Mouse (Mus musculus) 3134 (cell line): ENCODE results near the gene Gm45213.

ENCODE experiments used
- DNase-seq: peaks from one replicate; pipeline ENCODE4 v3.0.0-alpha.2; 2011; ENCODE audit warnings: low spot score; ENCODE audit not compliant: insufficient read length; ENCODE audit errors: extremely low read depth

Gene Gm45213

GRCm38 (mm10) chr7:66043552-66044459 lies at the start of gene Gm45213:
TSS of gene Gm45213 (plus strand) at chr7:66043602.
- DNase-seq: no peak

DNA sequence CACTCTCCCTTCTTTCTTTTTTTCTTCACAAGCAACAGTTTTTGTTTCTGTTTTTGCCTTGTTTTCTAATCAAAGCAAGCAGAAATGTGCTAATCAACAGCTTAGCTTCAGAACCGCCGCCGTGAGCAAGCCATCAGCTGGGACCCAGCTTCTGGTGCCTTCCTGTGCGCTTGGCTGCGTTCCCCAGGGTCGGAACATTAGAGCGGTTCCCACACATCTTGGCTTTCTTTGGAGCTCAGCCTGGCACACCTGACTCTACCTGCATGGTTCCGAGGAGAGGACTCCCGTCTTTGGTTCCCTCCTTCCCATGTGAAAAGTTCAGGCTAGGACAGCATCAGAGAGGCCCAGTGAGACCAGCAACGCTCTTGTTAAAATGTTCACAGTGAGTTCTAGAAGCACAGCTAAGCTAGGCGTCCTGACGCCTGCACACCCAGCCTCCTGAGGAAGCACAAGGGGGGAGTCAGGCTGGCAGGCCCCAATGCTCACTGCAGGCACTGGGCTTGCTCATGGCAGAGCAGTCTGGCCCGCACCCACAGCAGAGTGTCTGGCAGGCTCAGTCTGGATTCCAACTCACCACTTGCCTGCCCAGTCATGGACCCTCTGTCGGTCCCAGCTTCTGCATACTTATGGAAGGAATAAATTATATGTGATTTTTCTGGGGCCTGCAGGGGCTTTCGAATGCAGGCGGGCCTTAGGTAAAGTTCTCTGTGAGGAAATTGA lies 42.2 kb upstream of the Gm45213 start:
- DNase-seq: no peak

DNA sequence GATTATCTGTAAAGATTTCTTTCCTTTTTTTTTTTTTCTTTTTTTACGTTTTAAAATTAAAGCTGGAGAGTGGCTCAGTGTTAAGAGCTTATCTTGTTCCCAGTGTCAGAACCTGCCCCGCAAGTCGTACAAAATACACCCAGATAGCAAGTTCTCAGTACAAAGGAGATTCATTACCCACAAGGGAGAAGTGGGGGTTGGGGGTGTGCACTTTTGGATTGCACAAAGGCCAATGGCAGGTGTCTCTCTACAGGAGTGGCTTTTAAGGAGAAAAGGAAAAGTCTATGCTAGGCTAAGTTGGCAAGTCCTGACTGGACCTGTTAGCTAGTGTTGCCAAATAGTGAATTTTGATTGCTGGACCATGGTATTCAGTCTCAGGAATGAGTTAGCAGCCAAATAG lies 41.6 kb upstream of the Gm45213 start:
- DNase-seq: no peak

- DNase-seq: no peak
Observed at GRCm38 (mm10) chr7:66003447-66003846, 40.0 kb upstream of the Gm45213 start.

DNA sequence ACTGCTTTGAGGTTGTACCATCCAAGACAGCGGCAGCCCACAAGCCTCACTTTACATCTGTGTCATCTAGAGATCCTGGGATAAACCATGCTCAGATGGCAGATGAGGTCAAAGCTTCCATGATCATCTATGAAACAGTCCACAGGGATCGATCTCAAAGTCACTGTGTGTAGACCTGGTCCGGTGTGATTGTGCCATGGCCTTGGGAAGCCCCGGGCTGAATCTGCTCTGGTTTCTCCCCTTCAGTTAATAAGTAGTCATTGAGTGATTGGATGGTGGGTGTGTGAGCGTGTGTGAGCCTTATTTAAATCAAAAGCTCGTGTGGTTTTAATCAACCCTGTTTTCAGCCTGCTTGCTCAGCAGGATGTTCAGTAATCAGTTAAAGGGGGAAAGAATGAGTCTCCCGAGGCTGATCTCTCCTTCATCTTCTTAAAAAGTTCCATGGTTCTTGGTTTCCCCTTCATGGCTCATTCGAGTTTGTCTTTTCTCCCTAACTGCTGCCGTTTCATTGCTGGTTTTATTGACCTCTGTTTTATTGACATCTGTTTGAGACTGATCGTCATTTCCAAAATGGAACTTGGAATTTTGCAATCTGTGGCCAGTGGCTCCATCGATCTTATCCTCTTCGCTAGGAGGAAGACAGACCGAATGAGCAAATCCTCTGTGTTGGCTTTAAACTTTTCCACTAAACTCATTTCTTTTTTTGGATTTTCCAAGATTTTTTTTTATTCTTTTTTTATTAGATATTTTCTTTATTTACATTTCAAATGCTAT lies 39.4 kb upstream of the Gm45213 start:
- no peak for DNase-seq

DNA sequence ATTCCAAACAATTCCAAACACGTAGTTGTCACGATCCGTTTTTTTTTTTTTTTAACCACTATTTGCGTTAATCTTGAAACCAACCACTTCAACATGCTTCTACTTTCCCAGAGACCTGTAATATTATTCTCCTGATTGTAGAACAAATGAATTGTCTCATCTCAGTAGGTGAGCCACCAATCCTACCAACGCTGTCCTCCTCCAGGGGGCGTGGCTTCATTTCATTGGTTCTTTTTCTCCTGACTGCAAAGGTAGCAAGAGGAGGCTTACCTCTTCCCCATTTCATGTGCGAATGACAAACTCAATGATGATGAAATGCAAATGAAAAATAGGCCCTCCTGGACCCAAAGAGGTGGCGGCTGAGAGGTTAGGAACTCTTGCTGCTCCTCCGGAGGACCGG lies 38.3 kb upstream of the Gm45213 start:
- no peak for DNase-seq

- DNase-seq: no peak
Observed at GRCm38 (mm10) chr7:66008161-66008891, 35.1 kb upstream of the Gm45213 start.

DNA sequence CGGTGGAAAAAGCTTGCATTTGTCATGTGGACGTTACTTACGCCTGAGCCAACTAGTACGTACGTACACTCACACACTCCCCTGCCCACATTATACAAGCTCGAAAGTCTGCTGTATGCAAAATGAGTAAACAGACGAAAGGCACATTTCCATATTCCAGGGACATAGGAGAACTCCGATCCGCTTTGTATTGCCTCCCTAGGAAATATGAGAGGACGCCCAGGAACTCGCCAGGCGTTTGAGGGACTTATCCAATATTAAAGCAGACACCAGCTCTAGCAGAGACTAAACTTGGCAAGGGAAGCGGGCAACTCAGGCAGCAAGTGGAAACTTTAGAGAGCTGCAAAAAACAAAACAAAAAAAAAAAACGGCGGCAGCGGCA lies 34.5 kb upstream of the Gm45213 start:
- no peak for DNase-seq

- no peak for DNase-seq
Observed at GRCm38 (mm10) chr7:66010518-66010917, 32.9 kb upstream of the Gm45213 start.

- no peak for DNase-seq
Observed at GRCm38 (mm10) chr7:66027747-66028146, 15.7 kb upstream of the Gm45213 start.

DNA sequence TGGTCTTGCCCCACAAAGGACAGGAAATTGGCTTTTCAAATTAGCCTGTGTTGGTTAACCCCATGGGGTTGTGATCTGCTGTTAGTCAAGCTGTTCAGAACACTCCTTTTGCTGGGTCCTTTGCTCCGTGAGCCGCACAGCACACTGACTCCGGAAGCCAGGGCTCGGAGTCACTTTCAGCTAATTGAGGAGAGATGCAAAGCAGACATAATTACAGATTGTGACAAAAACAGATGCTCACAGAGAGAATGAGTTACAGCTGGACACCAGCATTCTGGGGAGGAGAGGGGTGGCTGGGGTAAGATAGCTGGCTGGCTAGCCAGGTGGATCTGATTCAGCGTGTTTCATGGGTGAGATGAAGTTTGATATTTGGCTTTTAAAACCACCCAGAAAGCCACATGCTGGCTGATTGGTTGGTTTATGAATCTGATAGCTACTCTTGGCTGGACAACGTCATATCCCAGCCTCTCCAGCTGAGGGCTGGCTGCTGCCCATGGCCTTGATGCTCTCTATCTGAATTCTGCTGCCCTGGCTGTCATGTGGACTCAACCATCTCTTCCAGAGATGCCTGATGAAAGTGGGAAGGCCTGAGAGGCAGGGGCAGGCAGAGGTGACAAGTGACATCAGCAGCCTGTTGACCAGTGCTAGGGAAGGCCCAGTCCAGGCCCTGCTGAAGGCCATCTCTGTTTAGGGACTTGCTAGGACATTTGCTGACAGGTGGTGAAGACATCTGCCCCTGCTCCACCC lies 14.5 kb upstream of the Gm45213 start:
- DNase-seq: no peak

GRCm38 (mm10) chr7:66036809-66037208 lies 6.6 kb upstream of the Gm45213 start:
- DNase-seq: no peak

GRCm38 (mm10) chr7:66038261-66038660 lies 5.1 kb upstream of the Gm45213 start:
- no peak for DNase-seq

DNA sequence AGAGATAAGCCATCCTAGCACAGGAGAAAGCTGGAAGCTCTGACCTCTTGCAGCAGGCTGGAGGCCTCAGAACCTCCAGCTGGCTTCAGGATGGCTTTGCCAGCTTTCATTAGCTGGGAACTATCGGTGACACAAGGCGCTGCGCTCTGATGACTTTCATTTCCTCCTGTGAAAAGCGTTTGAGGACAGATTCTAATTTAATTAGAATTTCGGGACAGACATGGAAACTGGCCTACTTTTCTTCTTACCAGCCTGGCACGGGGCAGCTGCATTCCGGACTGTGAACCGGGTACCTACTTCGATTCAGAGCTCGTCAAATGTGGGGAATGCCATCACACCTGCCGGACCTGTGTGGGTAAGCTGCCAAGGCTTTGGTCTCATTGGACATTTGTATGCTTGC lies 4.7 kb upstream of the Gm45213 start:
- DNase-seq: no peak

GRCm38 (mm10) chr7:66040026-66040814 lies 3.2 kb upstream of the Gm45213 start:
- DNase-seq: no peak

GRCm38 (mm10) chr7:66044617-66045016 lies 1.2 kb downstream of the Gm45213 start:
- no peak for DNase-seq

GRCm38 (mm10) chr7:66046921-66047918 lies 3.8 kb downstream of the Gm45213 start:
- DNase-seq: no peak

- DNase-seq: no peak
Observed at GRCm38 (mm10) chr7:66047975-66048374, 4.6 kb downstream of the Gm45213 start.
